Mouse (Mus musculus) left cerebral cortex, adult 2 months (tissue): Measurements from ENCODE around the gene Alg1. TPM values are rescaled to one million over a fixed set of nuclear protein-coding genes. Genes with fewer than 3 reads are reported as not detected.

Source experiments
- DNase-seq, 2 experiments: peaks; one replicate each; pipeline ENCODE4 v3.0.0; 2021 to 2022; ENCODE audit warnings: low spot score in 2 of 2, mixed read lengths in 1 of 2; ENCODE audit errors: extremely low spot score in 1 of 2
- H3K27ac ChIP-seq: fragments of 200-600 bp; 2 replicates; pipeline ENCODE4 v1.8.1; 2022
- H3K4me3 ChIP-seq: fragments of 200-600 bp; 2 replicates; pipeline ENCODE4 v1.8.1; 2022
- CTCF ChIP-seq: fragments of 200-600 bp; IDR thresholded peaks from 2 replicates; pipeline ENCODE4 v1.8.1; 2022; ENCODE audit warnings: antibody characterized with exemption, mild to moderate bottlenecking, moderate library complexity
- intact Hi-C: fragments of 180-260 bp; cut with DNase I; formaldehyde crosslinking; loops from one replicate; pipeline ENCODE4 v1.15.1; 2025
- total RNA-seq, 2 experiments: library from RNA; stranded (reverse); gene quantifications; 2 replicates each; pipeline ENCODE4 v1.2.3; 2021

Alg1 gene
- total RNA-seq, 2 experiments from 2014 or later, result 25.5 to 26.8 TPM

DNA sequence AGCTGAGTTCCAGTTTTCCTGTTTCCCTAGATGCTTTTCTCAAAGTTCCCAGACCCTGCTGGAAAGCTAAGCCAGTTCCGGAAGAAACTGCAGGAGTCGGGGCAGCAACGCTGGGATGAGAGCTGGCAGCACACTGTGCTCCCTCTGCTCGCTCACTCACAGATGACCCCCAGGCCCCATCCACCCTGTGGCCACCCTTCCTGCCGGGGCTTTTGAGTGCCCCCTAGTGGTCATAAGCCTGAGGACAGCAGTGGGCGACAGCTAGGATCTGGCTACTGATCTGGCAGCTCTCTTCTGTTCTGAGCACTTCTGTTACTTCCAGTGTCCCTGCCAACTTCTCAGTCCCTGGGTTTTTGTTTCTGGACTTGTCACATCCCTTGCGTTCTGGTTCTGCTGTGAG lies 11.0 kb downstream of the Alg1 start:
- peak; percentile 51 to 56 for DNase-seq
- no peak overlapping the region for H3K4me3 ChIP-seq
- TF ChIP-seq CTCF, result peak; percentile 84
- intact Hi-C loops, result loop anchor here (2.0 kb wide), 1 partner anchor 42 kb away; no protein-coding TSS in a partner anchor
- no peak overlapping the region for H3K27ac ChIP-seq

DNA sequence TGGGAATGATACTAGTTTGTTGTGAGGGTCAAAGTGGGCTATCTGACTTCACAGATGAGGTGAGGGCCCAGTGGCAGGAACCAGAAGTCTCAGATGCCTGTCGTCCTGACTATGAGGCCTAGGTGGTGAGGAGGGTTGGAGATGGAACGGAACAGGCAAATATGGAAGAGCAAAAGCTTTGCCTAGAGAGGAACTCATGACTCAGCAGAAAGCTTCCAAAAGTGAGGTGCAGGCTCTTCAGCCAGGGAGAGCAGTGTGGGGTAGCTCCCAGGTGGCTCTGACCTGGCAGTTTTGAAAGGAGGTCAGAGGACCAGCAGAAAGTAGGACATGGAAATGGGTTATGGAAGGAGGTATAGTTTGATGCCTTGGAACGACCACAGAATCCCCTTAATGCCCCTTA lies 17.5 kb downstream of the Alg1 start:
- Histone ChIP-seq H3K27ac (no peak overlapping the region), H3K4me3 (no peak overlapping the region)
- TF ChIP-seq CTCF, result no peak
- no peak for DNase-seq
- intact Hi-C loops, result no loop called here

DNA sequence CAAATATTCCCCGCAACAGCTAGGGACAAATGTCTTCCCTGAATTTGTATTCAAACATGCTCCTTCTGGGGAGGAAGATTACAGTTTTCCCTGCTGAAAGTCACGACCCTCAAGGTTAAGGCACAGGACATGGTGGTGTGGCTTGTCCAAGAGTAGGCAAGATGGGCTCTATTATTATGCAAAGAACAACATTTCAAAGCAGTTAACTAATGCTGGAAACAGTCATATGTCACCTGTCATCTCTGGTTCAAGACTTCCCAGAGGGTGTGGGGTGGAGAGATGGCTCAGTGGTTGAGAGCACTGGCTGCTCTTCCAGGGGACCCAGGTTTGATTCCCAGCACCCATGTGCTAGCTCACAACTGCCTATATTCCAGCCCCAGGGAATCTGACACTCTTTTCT lies 18.8 kb downstream of the Alg1 start:
- TF ChIP-seq CTCF, result no peak
- intact Hi-C loops, result no loop called here
- DNase-seq, result no peak

DNA sequence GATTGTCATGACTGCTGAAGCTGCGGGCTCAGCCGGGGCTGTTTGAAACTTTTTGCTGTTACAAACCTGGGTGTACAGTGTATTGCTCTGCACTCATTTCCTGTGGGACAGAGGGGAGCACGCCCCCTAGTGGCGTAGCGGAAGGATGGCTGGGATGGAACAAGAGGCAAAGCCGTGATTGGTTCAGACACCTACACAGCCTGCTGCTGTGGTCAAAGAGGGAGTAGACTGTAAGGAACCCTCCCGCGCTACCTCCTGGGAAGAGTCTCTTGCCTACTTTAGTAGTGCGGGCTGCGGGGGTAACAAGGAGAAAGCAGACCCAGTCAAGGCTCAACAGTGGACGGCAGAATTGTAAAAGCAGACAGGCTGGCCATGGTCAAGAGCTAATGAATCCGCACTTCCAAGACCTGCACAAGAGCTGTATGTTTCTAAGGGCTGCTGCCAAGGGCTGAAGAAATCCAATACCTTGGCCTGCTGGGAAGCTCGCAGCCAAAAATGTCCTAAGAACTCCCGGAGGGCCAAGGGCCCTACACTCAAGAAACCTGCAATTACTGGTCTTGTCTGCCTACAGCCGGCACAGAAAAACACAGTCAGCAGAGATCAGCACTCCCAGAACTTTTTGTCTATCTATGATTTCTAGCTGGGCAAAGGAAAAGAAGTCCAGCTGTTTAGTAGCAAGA lies 21.1 kb downstream of the Alg1 start:
- Histone ChIP-seq H3K4me3 (no peak overlapping the region), H3K27ac (peak overlapping the region; percentile 2; the same call in 1 of the 2 replicates)
- intact Hi-C loops, result loop anchor here (2.0 kb wide), 1 partner anchor 20 kb away; no protein-coding TSS in a partner anchor
- peak; percentile 89 for TF ChIP-seq CTCF
- DNase-seq, result peak; percentile 50 to 58

More for the DNA sequence above, 18.8 kb downstream of the Alg1 start:
- Histone ChIP-seq H3K4me3 (no peak overlapping the region), H3K27ac (no peak overlapping the region)

DNA sequence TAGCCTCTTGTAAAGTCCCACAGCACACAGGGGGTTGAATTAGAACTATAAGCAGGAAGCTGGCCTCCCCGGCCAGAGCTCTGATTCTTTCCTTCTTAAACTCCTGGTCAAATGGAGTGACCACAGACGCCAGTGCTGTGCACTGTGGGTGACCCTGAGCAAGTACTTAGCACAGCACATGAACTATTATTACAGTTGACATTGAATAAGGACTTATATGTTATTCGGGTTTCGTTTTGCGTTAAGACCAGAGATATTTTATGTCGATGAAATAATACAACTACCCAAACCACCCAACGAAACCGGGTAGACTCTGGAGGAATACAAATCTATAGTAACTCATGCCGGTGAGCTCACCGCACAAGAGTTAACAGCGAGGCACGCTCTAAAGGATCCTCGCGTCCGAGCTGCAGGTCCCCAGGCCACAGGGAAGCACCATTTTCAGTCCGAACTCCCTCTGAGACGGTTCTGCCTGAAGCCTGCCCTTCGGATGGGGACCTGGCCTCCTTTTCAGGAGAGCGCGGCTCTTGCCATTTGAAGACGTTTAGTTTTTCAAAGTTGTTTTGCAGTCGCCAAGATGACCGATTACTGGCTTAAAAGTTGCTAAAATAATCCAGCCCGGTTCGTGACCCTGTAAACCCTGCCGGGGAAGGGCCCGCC lies 21.8 kb downstream of the Alg1 start:
- Histone ChIP-seq H3K4me3 (peak overlapping the region; percentile 64), H3K27ac (peak overlapping the region; percentile 62; the same call in 1 of the 2 replicates)
- intact Hi-C loops, result loop anchor here (2.0 kb wide), 1 partner anchor 20 kb away; no protein-coding TSS in a partner anchor
- TF ChIP-seq CTCF, result no peak
- no peak for DNase-seq

DNA sequence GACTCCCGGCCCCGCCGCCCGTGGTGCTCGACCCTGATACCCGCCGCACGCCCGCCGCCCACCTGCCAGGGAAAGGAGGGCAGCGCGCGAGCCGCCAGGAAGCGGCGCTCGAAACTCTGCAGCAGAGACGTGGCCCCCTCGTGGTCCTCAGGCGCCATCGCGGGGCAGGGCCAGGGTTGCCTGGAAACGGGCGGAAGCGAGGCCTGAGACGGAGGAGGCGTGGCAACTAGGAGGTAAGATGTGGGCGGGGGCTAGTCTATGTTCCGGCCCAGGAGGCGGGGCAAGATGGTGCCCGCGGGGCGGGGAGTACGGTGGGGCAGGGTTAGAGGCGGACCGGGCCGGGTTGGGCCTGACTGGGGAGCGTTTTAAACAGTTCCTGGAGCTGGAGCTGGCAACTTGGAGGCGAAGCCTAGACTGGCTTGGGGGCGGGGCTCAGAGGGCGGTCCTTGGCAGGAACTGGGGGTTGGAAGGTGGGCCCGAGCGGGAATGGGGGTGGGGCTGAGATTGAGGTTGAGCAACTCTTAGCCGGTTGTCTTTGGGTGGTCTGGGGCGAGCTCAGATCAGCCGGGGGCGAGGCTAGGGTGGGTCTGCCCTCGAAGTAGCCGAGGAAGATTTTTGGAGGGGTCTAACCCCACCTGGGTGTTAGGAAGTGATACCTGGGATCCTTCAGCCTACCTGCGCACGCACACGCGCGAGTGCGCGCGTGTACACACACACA lies 22.5 kb downstream of the Alg1 start, which contains the start of gene Eef2kmt:
Gene Eef2kmt (minus strand): TSS at position 205 of the 718 bp plus-strand sequence.
- peak within 1 kb of the TSS; percentile 62; the same call in 1 of the 2 replicates for H3K27ac ChIP-seq
- peak; percentile 80 for TF ChIP-seq CTCF
- peak within 1 kb of the TSS; percentile 64 for H3K4me3 ChIP-seq
- intact Hi-C loops, result loop anchor here (2.0 kb wide), 1 partner anchor 21 kb away; no protein-coding TSS in a partner anchor
- peak; percentile 96 to 97 for DNase-seq

DNA sequence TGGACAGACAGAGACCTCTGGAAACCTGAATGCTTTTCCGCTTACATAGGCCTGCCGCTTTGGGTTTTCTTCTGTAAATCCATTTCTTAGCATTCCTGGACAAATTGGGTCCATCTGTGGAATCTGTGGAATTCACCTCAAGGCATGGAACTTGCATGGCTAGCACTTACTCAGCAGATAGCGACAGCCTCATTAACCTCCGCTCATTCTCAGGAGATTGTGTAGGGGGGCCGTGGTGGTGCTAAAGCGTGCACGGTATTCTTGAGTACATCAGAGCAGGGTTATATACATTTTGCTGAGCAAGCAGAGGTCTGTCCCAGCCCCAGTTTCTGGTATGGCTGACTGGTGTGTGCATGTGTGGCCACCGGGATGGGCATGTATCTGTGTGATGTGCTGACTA lies 29.7 kb downstream of the Alg1 start:
- no peak for TF ChIP-seq CTCF

DNA sequence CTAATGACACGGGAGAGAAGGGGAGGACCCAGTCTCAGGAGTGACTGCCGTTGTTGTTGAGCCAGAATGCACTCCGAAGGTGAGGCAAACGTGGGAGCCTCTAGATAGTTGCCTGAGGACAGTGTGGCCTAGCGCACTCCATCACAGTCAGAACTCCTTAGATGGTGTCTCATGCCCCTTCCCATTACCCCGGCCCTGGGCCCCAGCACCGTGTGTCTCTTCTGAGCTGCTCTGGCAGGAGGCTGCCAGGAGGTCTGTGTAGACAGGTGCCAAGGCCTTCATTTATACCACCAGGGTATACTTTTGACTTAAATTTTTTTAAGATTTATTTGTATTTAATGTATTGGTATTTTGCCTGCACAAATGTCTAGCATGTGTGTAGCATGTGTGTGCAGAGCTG lies 30.5 kb downstream of the Alg1 start:
- no peak for TF ChIP-seq CTCF
- H3K4me3 ChIP-seq, result no peak overlapping the region
- intact Hi-C loops, result no loop called here
- no peak overlapping the region for H3K27ac ChIP-seq
- DNase-seq, result no peak

More for the DNA sequence above, 29.7 kb downstream of the Alg1 start:
- intact Hi-C loops, result no loop called here
- Histone ChIP-seq H3K27ac (no peak overlapping the region), H3K4me3 (no peak overlapping the region)
- no peak for DNase-seq

DNA sequence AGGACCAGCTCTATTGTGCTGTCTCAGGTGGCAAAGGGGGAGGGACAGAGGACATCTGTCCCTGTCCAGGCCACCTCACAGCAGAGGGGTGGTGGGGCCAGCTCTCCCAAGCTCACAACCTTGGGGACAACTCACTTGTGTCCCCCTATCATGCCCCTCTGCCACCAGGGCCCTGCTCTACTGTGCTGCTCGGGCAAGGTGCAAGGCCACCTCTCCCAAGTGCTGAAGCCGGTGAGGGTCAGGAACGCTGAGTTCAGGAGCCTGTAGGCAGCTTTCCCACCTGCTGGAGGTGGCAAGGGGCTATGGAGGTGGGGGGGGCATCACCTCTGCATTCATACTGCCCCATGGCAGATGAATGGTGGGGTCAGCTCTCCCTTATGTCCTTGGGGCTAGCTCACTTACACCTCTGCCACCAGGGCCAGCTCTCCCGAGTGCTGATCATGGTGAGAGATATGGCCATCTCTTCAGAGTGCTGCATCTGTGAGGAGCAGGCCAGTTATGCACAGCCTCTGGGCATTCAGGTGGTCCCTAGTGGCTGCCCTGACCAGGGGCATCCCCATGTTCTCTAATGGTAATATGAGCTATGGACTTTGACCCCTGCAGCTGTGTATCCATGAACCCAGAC lies 38.1 kb downstream of the Alg1 start:
- Histone ChIP-seq H3K4me3 (no peak overlapping the region), H3K27ac (no peak overlapping the region)
- no peak for DNase-seq
- intact Hi-C loops, result no loop called here
- no peak for TF ChIP-seq CTCF

DNA sequence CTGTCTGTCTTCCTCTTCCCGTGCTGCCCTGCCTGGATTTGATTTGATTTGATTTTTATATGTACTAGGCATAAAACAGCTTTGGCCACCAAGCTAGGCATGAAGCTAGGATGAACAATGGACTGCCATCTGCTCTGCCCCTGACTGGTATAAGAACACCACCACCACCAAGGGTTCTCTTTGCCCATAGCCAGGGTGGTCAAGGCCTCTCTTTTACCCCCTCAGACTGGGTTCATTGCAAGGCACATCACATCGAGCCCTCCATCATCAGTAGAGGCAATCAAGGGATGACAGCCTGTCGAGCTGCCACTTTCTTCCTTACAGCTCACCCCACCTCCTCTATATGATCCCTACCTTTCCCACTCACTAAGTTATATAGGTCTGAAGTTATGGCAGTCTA lies 39.0 kb downstream of the Alg1 start:
- intact Hi-C loops, result no loop called here
- no peak for TF ChIP-seq CTCF
- H3K4me3 ChIP-seq, result no peak overlapping the region

DNA sequence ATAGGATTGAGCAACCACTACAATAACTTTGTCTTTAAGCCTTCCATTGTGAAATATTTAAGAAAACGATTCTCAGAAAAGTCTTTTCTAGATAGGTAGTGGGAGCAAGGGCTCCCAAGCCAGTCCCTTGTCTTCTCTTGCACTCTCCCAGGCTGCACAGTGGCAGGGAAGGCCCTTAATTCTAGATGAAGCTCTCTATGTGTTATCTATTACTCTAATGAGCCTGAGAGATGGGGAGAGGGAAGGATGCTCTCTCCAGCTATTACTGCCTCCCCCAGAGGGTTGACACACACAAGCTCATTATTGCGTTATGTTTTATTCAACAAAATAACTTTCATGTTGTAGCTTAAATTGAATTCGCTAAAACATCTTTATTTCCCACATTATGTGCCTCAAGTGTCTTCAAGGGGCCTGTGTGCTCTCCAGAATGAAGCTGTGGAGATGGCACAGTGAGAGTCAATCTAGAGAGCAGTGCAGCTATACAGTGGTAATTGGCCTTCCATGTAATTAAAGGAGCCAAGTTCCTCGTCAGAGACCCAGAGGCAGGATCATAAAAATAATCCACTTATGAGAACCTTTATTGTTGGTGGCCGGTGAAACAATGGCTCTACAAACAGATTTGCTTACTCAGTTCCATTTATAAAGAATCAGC lies 46.3 kb downstream of the Alg1 start:
- no peak for TF ChIP-seq CTCF
- intact Hi-C loops, result no loop called here
- DNase-seq, result no peak
- no peak overlapping the region for H3K4me3 ChIP-seq
- no peak overlapping the region for H3K27ac ChIP-seq

More for the DNA sequence above, 39.0 kb downstream of the Alg1 start:
- no peak for DNase-seq
- no peak overlapping the region for H3K27ac ChIP-seq
